Mouse (Mus musculus): ENCODE measurements around the gene Iqsec3.

- TF ChIP-seq CTCF (IDR thresholded peaks at IDR 0.05; ENCODE audit: control insufficient read depth, insufficient read depth, insufficient read length) (no peak), USF1 (IDR thresholded peaks at IDR 0.05; ENCODE audit: low read depth) (no peak), MAX (IDR thresholded peaks at IDR 0.05) (no peak)
Observed at GRCm38 (mm10) chr6:121343771-121344123, 129.7 kb downstream of the Iqsec3 start.

All from C2C12 (cell line).